Mouse (Mus musculus): ENCODE measurements at regions not wholly inside any gene's neighbourhood (a gene's known extent, or its start where the extent isn't known, plus 50 kb on each side); places are given as distances from the start of the nearest gene placed in this dataset.

- TF ChIP-seq CTCF (IDR thresholded peaks at IDR 0.05; ENCODE audit: low read depth, low read length) (no peak), GATA1 (IDR thresholded peaks at IDR 0.05; ENCODE audit: borderline replicate concordance, low read length) (no peak)
Measured at GRCm38 (mm10) chr19:37788540-37788939, 90.9 kb downstream of the Cyp26a1 start.

Measured in G1E (cell line).